Mouse (Mus musculus) heart, embryonic 13.5 days (tissue): Measurements from ENCODE around the gene Fgf3. TPM values are rescaled to one million over a fixed set of nuclear protein-coding genes. Genes with fewer than 3 reads are reported as not detected.
"Not testable (repeated sequence)": the region's sequence is repeated elsewhere in the genome, so short reads cannot be mapped to it uniquely, and the experiment has no call there.

ENCODE experiments used
- ATAC-seq: fragments of 200-750 bp; cut with Nextera tagmentation; 2 replicates; pipeline ENCODE4 v1.8.0; 2017; ENCODE audit warnings: moderate TSS enrichment; ENCODE audit not compliant: insufficient number of reproducible peaks, low FRiP score, low TSS enrichment; ENCODE audit errors: extremely low read depth
- H3K27ac ChIP-seq: fragments of 300-500 bp; sonication (generic); replicated peaks from 2 replicates; pipeline ENCODE4 v1.5.1; 2015; ENCODE audit warnings: moderate library complexity, mild to moderate bottlenecking, inconsistent platforms
- H3K27me3 ChIP-seq: fragments of 300-500 bp; sonication (generic); replicated peaks from 2 replicates; pipeline ENCODE4 v1.6.1; 2015; ENCODE audit warnings: mild to moderate bottlenecking, inconsistent platforms
- H3K36me3 ChIP-seq: fragments of 300-500 bp; sonication (generic); 2 replicates; pipeline ENCODE4 v1.6.1; 2015; ENCODE audit warnings: mild to moderate bottlenecking, inconsistent platforms
- H3K4me1 ChIP-seq: fragments of 300-500 bp; sonication (generic); 2 replicates; pipeline ENCODE4 v1.6.1; 2015; ENCODE audit warnings: inconsistent platforms
- H3K4me2 ChIP-seq: fragments of 300-500 bp; sonication (generic); 2 replicates; pipeline ENCODE4 v1.6.1; 2015; ENCODE audit warnings: inconsistent platforms, mild to moderate bottlenecking, moderate library complexity
- H3K4me3 ChIP-seq: fragments of 300-500 bp; sonication (generic); 2 replicates; pipeline ENCODE4 v1.5.1; 2015; ENCODE audit warnings: moderate library complexity, mild to moderate bottlenecking, inconsistent platforms
- H3K9ac ChIP-seq: fragments of 300-500 bp; sonication (generic); 2 replicates; pipeline ENCODE4 v1.6.1; 2015; ENCODE audit warnings: inconsistent platforms, mild to moderate bottlenecking, moderate library complexity
- H3K9me3 ChIP-seq: fragments of 300-500 bp; sonication (generic); 2 replicates; pipeline ENCODE4 v1.6.1; 2016; ENCODE audit warnings: inconsistent platforms
- WGBS: fragments of 180-500 bp; shearing (Covaris S2); methylation state at CpG from one replicate; pipeline ENCODE4 v1.1.7; 2015; ENCODE audit warnings: mixed read lengths; 5-methylcytosine and 5-hydroxymethylcytosine counted together
- polyA plus RNA-seq: library from polyadenylated mRNA; unstranded; fragments of >200 nt; fragmentation: Nextera tagmentation; extraction: Ambion mirVana; gene quantifications from 2 replicates; pipeline ENCODE4 v1.2.1, GENCODE M21; 2015

Gene Fgf3
- polyA plus RNA-seq, 1 experiment from 2014 or later: 0.20 TPM

- H3K9me3 ChIP-seq: no peaks in the 10 kb centered on the region
- H3K36me3 ChIP-seq: no peaks in the 10 kb centered on the region
- H3K9ac ChIP-seq: no peak overlapping the region
- 91% methylated on average over 1 of the region's 1 CpGs for WGBS
- no peak overlapping the region for H3K27ac ChIP-seq
- H3K4me1 ChIP-seq: peaks cover 18% of the 10 kb centered on the region
- no peak overlapping the region for H3K4me3 ChIP-seq
- H3K4me2 ChIP-seq: no peak overlapping the region
- ATAC-seq: no peak
- H3K27me3 ChIP-seq: peaks cover 33% of the 10 kb centered on the region
Observed at GRCm38 (mm10) chr7:144878401-144878800, 40.5 kb downstream of the Fgf3 start.

DNA sequence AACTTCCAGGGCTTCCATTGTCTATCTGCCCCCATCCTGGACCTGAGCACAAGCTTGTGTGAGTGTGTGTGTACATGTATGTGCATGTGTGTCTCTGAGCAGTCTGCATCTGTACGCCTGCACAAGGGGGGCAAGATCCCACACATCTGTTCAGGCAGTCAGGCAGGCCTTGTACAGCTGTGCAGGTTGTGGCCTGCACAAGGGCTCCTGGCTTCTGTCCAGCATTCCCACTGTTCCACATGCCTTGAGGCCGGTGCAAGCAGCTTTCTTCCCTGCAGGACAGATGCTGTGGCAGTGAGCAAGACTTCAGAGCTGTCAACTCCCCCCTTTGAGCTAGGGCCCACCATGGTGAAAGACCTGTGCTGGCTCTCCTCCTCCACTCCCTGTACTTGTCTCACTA, 45.2 kb downstream of the Fgf3 start:
- H3K27ac ChIP-seq: no peak overlapping the region
- whole genome bisulfite sequencing: 27% methylated on average over 2 of the region's 2 CpGs

GRCm38 (mm10) chr7:144887672-144888071, 49.8 kb downstream of the Fgf3 start:
- Histone ChIP-seq H3K9ac (no peak overlapping the region), H3K4me1 (peaks cover 14% of the 10 kb centered on the region), H3K36me3 (no peaks in the 10 kb centered on the region), H3K9me3 (no peaks in the 10 kb centered on the region), H3K4me3 (no peak overlapping the region), H3K4me2 (no peak overlapping the region), H3K27ac (no peak overlapping the region), H3K27me3 (peaks cover 54% of the 10 kb centered on the region)
- 75% methylated on average over 2 of the region's 2 CpGs for WGBS
- no peak for ATAC-seq

More for the DNA sequence above, 45.2 kb downstream of the Fgf3 start:
- Histone ChIP-seq H3K9me3 (no peaks in the 10 kb centered on the region), H3K9ac (no peak overlapping the region), H3K4me1 (peaks cover 14% of the 10 kb centered on the region), H3K27me3 (peaks cover 25% of the 10 kb centered on the region), H3K4me3 (no peak overlapping the region), H3K4me2 (no peak overlapping the region), H3K36me3 (no peaks in the 10 kb centered on the region)
- no peak for ATAC-seq

DNA sequence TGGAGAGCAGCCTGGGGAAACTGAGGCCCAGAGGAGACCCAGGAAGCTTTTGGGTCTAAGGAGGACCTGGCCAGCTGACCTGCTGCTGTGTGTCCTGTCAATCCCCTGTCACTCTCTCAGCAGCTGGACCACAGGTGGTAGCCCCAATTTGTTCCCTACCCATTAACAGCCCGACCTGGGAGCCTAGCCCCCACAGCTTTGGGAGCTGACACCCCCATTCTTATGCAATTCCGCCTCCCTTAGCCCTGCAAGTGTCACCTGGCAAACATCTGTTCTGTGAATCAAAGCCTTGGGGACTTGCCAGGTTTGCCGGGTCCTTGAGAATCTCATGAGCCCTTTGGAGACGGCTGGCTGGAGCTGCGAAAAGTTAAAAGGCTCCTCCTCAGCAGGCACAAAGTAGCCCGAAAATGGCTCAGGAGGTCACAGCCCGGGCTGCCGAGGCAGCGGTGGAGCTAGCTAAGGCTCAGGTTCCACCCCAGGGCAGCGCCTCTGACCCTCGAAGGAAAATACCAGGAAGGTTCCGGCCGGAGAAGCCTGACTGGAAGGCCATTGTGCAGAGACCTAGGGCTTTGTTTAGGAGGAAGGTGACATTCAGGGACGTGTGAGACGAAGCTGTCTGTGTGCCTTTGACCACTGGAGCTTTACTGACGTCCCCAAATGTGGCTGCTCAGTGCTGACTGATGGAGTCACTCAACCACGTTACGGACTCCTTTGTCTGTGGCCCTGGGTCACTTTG, 50.8 kb downstream of the Fgf3 start:
- Histone ChIP-seq H3K36me3 (no peaks in the 10 kb centered on the region), H3K4me3 (no peak overlapping the region), H3K4me2 (no peak overlapping the region), H3K4me1 (peaks cover 8% of the 10 kb centered on the region), H3K9me3 (no peaks in the 10 kb centered on the region), H3K9ac (no peak overlapping the region), H3K27ac (no peak overlapping the region), H3K27me3 (peaks cover 62% of the 10 kb centered on the region)
- WGBS: 4% methylated on average over 18 of the region's 18 CpGs
- ATAC-seq: no peak

DNA sequence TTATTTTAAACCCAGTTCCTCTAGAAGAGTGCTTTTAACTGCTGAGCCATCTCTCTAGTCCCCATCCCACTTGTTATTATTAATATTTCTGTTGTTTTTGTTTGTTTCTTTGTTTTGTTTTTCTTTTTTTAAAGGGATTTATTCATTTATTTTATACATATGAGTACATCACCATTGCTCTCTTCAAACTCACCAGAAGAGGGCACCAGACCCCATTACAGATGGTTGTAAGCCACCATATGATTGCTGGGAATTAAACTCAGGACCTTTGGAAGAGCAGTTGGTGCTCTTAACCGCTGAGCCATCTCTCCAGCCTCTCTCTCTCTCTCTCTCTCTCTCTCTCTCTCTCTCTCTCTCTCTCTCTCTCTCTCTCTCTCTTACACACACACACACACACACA, 52.8 kb downstream of the Fgf3 start:
- H3K9me3 ChIP-seq, H3K4me3 ChIP-seq, H3K9ac ChIP-seq, H3K36me3 ChIP-seq, H3K27ac ChIP-seq, H3K4me2 ChIP-seq, ATAC-seq: not testable (repeated sequence)
- 100% methylated on average over 1 of the region's 1 CpGs for WGBS
- Histone ChIP-seq H3K4me1 (peaks cover 12% of the 10 kb centered on the region), H3K27me3 (peaks cover 80% of the 10 kb centered on the region)

GRCm38 (mm10) chr7:144891863-144892262, 54.0 kb downstream of the Fgf3 start:
- Histone ChIP-seq H3K36me3 (no peaks in the 10 kb centered on the region), H3K27me3 (peaks cover 91% of the 10 kb centered on the region), H3K9me3 (no peaks in the 10 kb centered on the region), H3K4me3 (no peak overlapping the region), H3K27ac (no peak overlapping the region), H3K4me2 (no peak overlapping the region), H3K9ac (no peak overlapping the region), H3K4me1 (peaks cover 23% of the 10 kb centered on the region)
- ATAC-seq: no peak
- 74% methylated on average over 2 of the region's 2 CpGs for WGBS

DNA sequence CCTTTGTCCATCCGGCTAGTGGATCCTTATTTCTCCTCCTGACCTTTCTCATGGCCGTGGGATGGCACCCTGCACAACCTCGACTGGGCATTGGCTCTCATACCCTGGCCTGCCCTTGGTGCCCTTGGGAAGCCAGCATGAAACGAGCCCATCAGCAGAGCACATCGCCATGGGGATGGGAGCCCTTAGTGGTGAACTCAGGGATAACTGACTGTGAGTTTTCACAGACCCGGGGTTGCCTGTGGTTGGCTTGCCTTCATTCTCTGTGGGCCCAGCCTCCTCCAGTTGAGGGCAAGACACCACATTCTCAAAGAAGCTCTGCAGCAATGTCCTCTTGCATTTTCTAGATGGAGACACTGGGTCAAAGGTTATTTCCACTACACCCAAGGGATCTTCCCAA, 54.4 kb downstream of the Fgf3 start:
- H3K9ac ChIP-seq: no peak overlapping the region
- 51% methylated on average over 6 of the region's 6 CpGs for WGBS
- no peak overlapping the region for H3K4me2 ChIP-seq
- peaks cover 91% of the 10 kb centered on the region for H3K27me3 ChIP-seq
- no peaks in the 10 kb centered on the region for H3K9me3 ChIP-seq
- H3K4me3 ChIP-seq: no peak overlapping the region
- H3K4me1 ChIP-seq: peaks cover 28% of the 10 kb centered on the region
- ATAC-seq: no peak
- H3K27ac ChIP-seq: no peak overlapping the region
- no peaks in the 10 kb centered on the region for H3K36me3 ChIP-seq

Other genes with a start within 250 kb of the Fgf3 start
- gene Ano1, start 86.1 kb upstream of the Fgf3 start, polyA plus RNA-seq: 8.3 and 8.4 TPM in 2 replicates
- gene Fgf4, start 9.3 kb downstream of the Fgf3 start, polyA plus RNA-seq: 0.08 TPM in 1 of 2 replicates, not detected in the other
- 0.11 TPM in 1 of 2 replicates, not detected in the other for gene Fgf15, start 58.4 kb downstream of the Fgf3 start, polyA plus RNA-seq
- gene LTO1, start 77.0 kb downstream of the Fgf3 start, polyA plus RNA-seq: 19.7 and 21.3 TPM in 2 replicates
- gene Ccnd1, start 101.8 kb downstream of the Fgf3 start, polyA plus RNA-seq: 52.6 and 67.5 TPM in 2 replicates